Mouse (Mus musculus): Measurements from ENCODE around the gene Tmem9.

- TF ChIP-seq CTCF (IDR thresholded peaks at IDR 0.05; ENCODE audit: low read depth, low read length) (no peak), POLR2A (IDR thresholded peaks at IDR 0.05; ENCODE audit: borderline replicate concordance, low read depth, low read length) (no peak)
Observed at GRCm38 (mm10) chr1:136047432-136047831, 39.5 kb downstream of the Tmem9 start.
